Mouse (Mus musculus): ENCODE data around the gene Rpl32. TPM values are rescaled to one million over a fixed set of nuclear protein-coding genes. Genes with fewer than 3 reads are reported as not detected.
"Not testable (repeated sequence)": the region's sequence is repeated elsewhere in the genome, so short reads cannot be mapped to it uniquely, and the experiment has no call there.

The Rpl32 gene
- total RNA-seq (2021): 1,000 to 10,000 TPM; 1,136 to 1,161 TPM
- long read RNA-seq, experiment 1, transcript Rpl32-201 (4 exons, 517 nt): major isoform, 162 of 173 reads
- long read RNA-seq, experiment 1, partial matches to known transcripts: 6 of 173 reads
- long read RNA-seq, experiment 1, other reads (novel, unspliced or antisense): 2 of 173 reads
- long read RNA-seq, experiment 2, transcript Rpl32-201 (4 exons, 517 nt): major isoform, 151 of 160 reads
- long read RNA-seq, experiment 2, partial matches to known transcripts: 5 of 160 reads
- long read RNA-seq, experiment 2, other reads (novel, unspliced or antisense): 1 of 160 reads

GRCm38 (mm10) chr6:115808488-115809231 lies at the start of gene Rpl32:
Rpl32 (minus strand) TSS chr6:115808747.
- peak; percentile 81 for DNase-seq

DNA sequence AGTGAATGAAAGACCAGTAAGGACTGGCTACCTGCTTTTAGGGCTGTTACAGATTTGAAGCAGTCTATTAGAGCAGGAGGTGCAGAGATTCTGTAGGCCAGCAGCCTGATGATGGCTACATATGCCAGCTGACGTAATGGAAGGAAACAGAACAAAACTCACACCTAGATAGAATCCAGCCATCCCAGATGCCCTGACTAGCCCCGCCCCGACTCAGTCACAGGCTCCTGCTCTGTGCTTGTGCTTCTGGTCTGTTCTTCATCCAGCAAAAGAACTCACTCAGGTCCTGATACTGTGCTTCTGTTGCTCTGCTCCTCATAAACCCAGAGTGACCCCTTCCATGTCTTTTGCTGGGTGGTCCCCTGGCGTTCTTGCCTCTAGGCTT lies 47.8 kb upstream of the Rpl32 start:
- DNase-seq: no peak

GRCm38 (mm10) chr6:115855733-115856360 lies 47.3 kb upstream of the Rpl32 start:
- no peak for DNase-seq

DNA sequence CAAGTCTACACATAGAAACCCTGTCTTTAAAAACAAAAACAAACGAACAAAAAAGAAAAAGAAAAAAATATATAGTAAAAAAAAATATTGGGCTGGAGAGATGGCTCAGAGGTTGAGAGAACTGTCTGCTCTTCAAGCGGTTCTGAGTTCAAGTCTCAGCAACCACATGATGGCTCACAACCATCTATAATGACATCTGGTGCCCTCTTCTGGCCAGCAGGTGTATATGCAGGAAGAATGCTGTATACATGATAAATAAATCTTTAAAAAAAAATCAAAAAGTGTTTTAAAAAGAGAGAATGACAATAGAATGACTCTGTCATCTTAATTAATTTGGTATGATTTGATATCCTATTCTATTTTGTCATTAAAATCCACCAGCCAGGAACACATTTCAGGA lies 45.9 kb upstream of the Rpl32 start:
- DNase-seq: no peak

DNA sequence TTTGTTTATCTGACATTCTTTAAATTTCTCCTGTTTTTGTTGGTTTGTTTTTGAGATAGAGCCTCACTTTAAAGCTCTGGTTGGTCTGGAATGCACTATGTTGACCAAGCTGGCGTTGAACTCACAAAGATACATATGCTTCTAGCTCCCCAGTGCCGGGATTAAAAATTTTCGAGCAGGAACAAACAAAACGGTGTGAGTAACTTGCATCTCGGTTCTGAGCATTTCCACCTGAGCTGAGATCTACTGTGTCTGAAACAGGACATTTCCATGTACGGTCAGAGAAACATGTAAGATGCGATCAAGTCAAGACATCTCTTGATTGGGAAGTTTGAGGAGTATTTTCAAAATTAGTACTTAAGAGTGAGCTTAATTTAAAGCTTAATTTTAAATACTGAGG lies 45.4 kb upstream of the Rpl32 start:
- DNase-seq: no peak

- peak; percentile 93 for DNase-seq
Measured at GRCm38 (mm10) chr6:115853091-115853813, 44.7 kb upstream of the Rpl32 start, which contains the start of the genes Mbd4 and Ift122. Mbd4 (minus strand) TSS chr6:115853371. Ift122 (plus strand) TSS chr6:115853470.

DNA sequence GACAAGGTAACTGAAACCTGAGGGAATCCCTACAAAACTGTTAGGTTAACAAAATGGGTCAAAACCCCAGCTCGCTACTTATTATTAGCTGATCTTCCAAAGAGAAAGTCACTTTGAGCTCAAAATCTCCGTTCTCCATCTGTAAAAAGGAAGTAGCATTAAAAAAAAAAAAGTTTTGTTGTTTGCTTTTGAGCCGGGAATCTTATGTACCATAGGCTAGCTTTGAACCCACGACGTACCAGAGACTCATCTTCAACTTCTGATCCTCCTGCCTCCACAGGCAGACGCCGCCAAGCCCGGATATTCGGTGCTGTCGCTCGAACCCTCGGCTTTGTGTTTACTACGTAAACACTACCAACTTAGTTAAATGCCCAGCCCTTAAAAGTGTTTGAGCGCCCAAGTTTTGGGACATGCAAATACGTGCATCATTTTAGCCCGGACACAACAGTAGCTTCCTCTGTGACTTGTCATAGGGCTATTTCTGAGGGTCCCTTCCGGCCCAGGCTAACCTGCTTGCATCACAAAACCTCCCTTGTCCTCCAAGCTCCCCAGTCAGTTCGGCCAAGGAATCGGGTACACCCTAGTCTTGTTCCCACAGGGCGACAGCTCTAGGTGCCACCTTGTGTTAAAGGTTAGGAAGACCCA lies 44.0 kb upstream of the Rpl32 start:
- no peak for DNase-seq

DNA sequence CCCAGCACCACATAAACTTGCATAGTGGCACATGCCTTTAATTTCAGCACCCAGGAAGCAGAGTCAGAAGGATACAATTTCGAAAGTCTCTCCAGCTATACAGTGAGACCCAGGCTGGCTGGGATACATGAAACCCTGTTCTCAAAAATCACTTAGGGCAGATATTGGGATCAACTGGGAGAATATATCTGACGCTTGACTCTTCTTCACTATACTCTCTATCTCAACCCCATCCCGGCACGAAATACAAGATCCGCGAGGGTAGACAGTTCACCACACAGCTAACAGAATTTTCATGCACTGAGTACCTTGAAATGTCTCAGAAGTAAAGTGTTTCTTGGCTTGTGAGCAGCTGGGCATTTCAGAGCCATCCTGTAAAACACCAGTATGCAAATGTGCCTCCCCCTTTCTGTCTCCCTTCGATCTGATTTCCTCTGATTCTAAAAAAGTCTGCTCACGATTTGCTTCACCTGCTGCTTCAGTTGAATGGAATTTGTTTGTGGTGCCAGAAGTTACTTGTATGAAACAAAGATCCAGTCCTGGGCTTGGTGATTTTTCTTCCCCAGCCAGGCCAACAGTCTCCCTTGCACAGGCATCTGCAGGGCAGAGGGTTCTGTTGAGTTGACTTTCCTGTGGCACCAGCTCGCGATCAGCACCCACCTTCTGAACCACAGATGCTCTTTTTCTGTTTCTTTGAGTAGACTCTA lies 40.2 kb upstream of the Rpl32 start:
- DNase-seq: no peak

DNA sequence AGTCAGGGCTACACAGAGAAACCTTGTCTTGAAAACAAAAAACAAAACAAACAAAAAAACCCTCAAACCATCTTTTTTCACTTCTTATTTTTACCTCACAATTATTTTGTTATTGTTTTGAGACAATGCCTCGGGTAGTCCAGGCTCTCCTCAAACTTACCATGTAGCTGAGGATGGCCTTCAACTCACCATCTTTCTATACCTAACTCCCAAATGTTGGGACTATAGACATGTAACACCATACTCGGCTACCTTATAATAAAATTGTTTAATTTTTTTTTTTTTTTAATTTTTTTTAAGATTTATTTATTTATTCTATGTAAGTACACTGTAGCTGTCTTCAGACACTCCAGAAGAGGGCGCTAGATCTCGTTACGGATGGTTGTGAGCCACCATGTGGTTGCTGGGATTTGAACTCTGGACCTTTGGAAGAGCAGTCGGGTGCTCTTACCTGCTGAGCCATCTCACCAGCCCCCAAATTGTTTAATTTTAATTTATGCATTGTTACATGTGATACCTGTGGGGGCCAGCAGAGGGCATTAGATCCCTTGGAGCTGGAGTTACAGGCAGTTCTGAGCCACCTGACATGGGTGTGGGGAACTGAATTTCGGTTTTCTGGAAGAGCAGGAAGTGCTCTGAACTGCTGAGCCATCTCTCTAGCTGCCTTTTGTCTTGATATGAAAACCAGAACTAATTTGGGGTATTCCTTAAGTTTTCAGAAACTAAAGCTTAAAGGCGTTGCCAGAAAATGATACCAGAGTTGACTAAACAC lies 38.3 kb upstream of the Rpl32 start:
- peak; percentile 60 for DNase-seq

- DNase-seq: no peak
Measured at GRCm38 (mm10) chr6:115845006-115845405, 36.5 kb upstream of the Rpl32 start.

GRCm38 (mm10) chr6:115838745-115839144 lies 30.2 kb upstream of the Rpl32 start:
- no peak for DNase-seq

DNA sequence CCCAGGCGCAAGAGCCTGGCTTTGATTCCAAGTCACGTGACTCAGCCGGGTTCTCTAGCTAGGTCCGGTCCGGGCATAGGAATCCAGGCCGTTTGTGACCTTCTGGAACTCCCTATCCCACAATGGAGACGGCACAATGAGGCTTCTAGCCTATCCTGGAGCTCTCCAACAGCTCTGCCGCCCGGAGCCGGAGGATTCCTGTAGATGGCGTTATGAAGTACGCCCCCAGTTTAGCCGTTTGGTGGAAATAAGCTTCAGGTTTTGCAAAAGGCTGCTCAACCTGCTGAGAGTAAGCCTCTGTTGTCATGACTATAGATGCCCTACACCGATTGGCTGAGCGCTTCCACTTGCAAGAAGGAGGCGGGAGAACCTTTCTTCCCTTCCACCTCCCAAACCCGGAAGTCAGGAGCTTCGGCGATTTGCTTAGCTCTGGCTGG lies 29.6 kb upstream of the Rpl32 start, which contains the start of gene Efcab12:
Efcab12 (minus strand) TSS at position 252 of the 437 bp plus-strand sequence.
- DNase-seq: peak; percentile 32

GRCm38 (mm10) chr6:115833861-115834260 lies 25.3 kb upstream of the Rpl32 start:
- no peak for DNase-seq

GRCm38 (mm10) chr6:115832152-115832850 lies 23.8 kb upstream of the Rpl32 start:
- DNase-seq: no peak

DNA sequence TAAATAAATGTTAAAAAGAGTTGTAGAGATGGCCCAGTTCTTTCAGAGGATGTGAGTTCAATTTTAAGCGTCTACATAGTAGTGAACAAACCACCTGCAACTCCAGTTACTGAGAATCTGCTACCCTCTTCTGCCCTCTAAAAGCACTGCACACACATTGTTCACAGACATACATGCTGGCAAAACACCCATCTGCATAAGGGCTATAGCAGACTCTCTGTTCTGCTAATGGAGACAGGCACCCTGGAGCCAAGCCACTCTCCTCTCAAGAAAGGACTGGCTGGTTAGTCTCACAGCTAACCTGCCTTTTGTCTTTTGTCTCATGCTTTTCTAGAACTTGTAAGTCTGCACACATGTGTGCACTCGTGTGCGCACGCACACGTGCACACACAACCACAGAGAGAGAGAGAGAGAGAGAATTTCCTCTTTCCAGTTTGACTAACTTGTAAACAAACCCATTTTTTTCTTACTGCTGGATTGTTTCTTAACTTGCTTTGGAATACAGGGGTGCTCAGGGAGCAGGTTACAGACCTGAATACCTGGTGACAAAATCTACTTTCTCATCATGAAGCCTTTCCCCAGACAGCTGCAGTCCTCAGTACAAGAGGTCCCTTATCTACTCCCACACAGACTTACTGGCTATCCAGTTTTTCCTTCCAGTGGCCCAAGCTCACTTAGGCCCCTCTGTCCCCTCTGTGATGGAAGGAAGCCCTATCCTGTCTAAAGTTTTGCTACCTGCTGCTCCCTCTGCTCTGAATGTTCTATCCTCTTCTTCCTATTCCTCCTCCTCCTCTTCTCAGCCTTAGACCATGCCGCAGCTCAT lies 22.4 kb upstream of the Rpl32 start:
- no peak for DNase-seq

- DNase-seq: not testable (repeated sequence)
Measured at GRCm38 (mm10) chr6:115823850-115824464, 15.4 kb upstream of the Rpl32 start.

DNA sequence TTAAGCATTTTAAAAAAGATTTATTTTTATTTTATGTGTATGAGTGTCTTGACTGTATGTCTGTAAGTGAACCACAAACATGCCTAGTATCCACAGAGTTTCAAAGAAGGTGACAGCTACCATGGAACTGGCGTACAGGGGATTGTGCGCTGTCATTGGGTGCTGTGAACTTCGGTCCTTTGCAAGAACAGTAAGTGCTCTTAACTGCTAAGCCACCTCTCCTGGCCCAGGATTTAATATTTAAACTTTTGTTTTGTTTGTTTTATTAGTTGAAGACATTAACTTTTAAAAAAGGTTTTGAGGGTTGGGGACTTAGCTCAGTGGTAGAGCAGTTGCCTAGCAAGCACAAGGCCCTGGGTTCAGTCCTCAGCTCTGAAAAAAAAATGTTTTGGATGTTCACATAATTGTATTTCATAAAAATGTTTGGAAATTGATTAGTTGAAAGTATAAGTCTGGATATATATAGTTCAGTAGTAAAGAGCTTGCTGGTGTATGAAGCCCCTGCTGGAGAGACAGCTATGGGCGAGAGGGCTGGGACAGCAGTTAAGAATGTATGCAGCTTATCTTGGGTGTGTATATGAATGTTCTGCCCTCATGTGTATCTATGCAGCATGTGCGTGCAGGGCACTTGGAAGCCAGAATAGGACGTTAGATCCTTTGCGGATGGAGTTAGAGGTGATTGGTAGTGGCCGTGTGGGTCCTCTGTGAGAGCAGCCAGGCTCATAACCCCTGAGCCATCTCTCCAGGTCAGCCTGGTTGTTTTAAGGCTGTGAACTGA lies 12.9 kb upstream of the Rpl32 start:
- DNase-seq: no peak

Data from gastrocnemius, postnatal 10 days (tissue).